Mouse (Mus musculus): ENCODE results near the gene Camta1. TPM values are rescaled to one million over a fixed set of nuclear protein-coding genes. Genes with fewer than 3 reads are reported as not detected.

Camta1 gene
- polyA plus RNA-seq, 1 experiment from 2014 or later, result 25.3 TPM

GRCm38 (mm10) chr4:151637348-151637747, 224.3 kb downstream of the Camta1 start:
- ATAC-seq (ENCODE audit: low read depth), result no peak
- no peaks in the 10 kb centered on the region for H3K36me3 ChIP-seq (ENCODE audit: control insufficient read depth, insufficient read depth)
- WGBS (ENCODE audit: insufficient replicate concordance), result 50% methylated on average over 9 of the region's 9 CpGs

GRCm38 (mm10) chr4:151634771-151635170, 226.9 kb downstream of the Camta1 start:
- no peak for ATAC-seq (ENCODE audit: low read depth)
- Histone ChIP-seq H3K4me3 (ENCODE audit: low read depth, low read length) (no peak overlapping the region), H3K4me2 (ENCODE audit: low read depth, low read length) (no peak overlapping the region), H3K27me3 (ENCODE audit: control insufficient read depth, insufficient read depth, low read depth, low read length) (no peaks in the 10 kb centered on the region), H3K4me1 (ENCODE audit: control insufficient read depth, low read depth, low read length) (no peaks in the 10 kb centered on the region), H3K9me3 (replicated peaks; ENCODE audit: control insufficient read depth, low read length) (no peaks in the 10 kb centered on the region), H3K27ac (ENCODE audit: low read length) (no peak overlapping the region), H3K36me3 (ENCODE audit: control insufficient read depth, insufficient read depth) (no peaks in the 10 kb centered on the region), H3K9ac (ENCODE audit: low read depth, low read length) (no peak overlapping the region)
- 21% methylated on average over 6 of the region's 6 CpGs for WGBS (ENCODE audit: insufficient replicate concordance)

More at GRCm38 (mm10) chr4:151637348-151637747, 224.3 kb downstream of the Camta1 start:
- Histone ChIP-seq H3K4me2 (ENCODE audit: low read depth, low read length) (no peak overlapping the region), H3K27ac (ENCODE audit: low read length) (no peak overlapping the region), H3K4me3 (ENCODE audit: low read depth, low read length) (no peak overlapping the region), H3K9ac (ENCODE audit: low read depth, low read length) (no peak overlapping the region), H3K27me3 (ENCODE audit: control insufficient read depth, insufficient read depth, low read depth, low read length) (no peaks in the 10 kb centered on the region), H3K9me3 (replicated peaks; ENCODE audit: control insufficient read depth, low read length) (no peaks in the 10 kb centered on the region), H3K4me1 (ENCODE audit: control insufficient read depth, low read depth, low read length) (no peaks in the 10 kb centered on the region)

DNA sequence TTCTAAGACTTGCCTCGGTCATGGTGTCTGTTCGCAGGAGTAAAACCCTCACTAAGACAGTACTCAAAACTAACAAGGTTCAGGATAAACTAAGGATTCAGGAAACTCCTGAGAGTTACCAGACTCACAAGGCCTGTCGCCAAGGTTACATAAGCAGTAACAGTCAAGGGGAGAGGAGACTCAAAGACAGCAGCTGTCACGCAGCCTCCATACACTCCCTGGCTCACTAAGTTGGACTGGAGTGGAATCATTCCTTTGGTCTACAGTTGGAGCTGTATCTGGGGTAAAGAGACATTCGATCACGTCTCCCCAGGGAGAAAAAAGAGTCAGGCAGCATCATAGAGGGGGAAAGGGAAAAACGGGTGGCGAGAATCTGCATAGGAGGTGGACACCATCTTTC, 227.9 kb downstream of the Camta1 start:
- Histone ChIP-seq H3K27ac (ENCODE audit: low read length) (no peak overlapping the region), H3K4me3 (ENCODE audit: low read depth, low read length) (no peak overlapping the region), H3K9me3 (replicated peaks; ENCODE audit: control insufficient read depth, low read length) (no peaks in the 10 kb centered on the region), H3K4me1 (ENCODE audit: control insufficient read depth, low read depth, low read length) (no peaks in the 10 kb centered on the region), H3K27me3 (ENCODE audit: control insufficient read depth, insufficient read depth, low read depth, low read length) (no peaks in the 10 kb centered on the region), H3K36me3 (ENCODE audit: control insufficient read depth, insufficient read depth) (no peaks in the 10 kb centered on the region), H3K4me2 (ENCODE audit: low read depth, low read length) (no peak overlapping the region), H3K9ac (ENCODE audit: low read depth, low read length) (no peak overlapping the region)
- no peak for ATAC-seq (ENCODE audit: low read depth)
- WGBS (ENCODE audit: insufficient replicate concordance), result 63% methylated on average over 8 of the region's 8 CpGs

DNA sequence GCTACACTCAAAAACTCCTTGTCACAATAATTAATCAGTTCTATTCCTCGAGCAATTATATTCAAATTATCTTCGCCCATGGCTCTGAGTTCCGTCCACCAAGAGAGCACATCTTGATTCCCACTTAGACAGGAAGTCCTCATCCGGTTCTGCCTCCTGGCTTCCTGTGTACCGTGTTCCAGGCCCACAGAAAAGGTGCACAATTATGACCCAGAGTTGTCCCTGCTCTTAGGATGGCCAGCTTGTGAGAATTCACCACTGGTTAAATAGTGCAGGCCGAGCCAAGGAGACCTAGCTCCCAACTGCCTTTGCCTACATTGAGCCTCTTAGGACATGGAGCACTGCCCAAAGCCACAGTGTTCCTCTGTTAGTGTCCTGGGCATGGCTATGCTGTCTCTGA, 229.4 kb downstream of the Camta1 start:
- Histone ChIP-seq H3K4me1 (ENCODE audit: control insufficient read depth, low read depth, low read length) (no peaks in the 10 kb centered on the region), H3K27ac (ENCODE audit: low read length) (no peak overlapping the region), H3K27me3 (ENCODE audit: control insufficient read depth, insufficient read depth, low read depth, low read length) (no peaks in the 10 kb centered on the region), H3K9me3 (replicated peaks; ENCODE audit: control insufficient read depth, low read length) (no peaks in the 10 kb centered on the region), H3K36me3 (ENCODE audit: control insufficient read depth, insufficient read depth) (no peaks in the 10 kb centered on the region), H3K4me3 (ENCODE audit: low read depth, low read length) (no peak overlapping the region), H3K4me2 (ENCODE audit: low read depth, low read length) (no peak overlapping the region), H3K9ac (ENCODE audit: low read depth, low read length) (no peak overlapping the region)
- WGBS (ENCODE audit: insufficient replicate concordance), result 49% methylated on average over 6 of the region's 6 CpGs
- ATAC-seq (ENCODE audit: low read depth), result no peak

DNA sequence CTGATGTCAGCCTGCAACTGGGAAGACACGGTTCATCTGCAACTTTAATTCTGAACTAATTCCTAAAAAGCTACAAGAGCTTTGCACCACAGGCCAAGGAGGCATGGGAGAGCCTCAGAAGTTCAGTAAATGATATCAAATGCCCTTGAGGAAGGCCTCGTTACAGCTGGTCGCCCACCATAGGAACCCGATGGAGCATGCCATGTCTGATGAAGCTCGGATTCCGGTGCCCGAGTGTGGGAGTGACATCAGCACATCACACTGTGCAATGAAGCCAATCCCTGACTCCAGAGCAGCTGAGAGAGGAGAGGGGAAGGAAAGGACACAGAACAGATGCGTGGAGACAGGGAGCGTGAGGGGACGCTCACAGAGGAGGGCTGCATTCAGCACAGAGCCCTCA, 231.0 kb downstream of the Camta1 start:
- no peak overlapping the region for H3K4me3 ChIP-seq (ENCODE audit: low read depth, low read length)
- no peaks in the 10 kb centered on the region for H3K27me3 ChIP-seq (ENCODE audit: control insufficient read depth, insufficient read depth, low read depth, low read length)
- H3K27ac ChIP-seq (ENCODE audit: low read length), result no peak overlapping the region
- 70% methylated on average over 10 of the region's 10 CpGs for WGBS (ENCODE audit: insufficient replicate concordance)
- no peaks in the 10 kb centered on the region for H3K36me3 ChIP-seq (ENCODE audit: control insufficient read depth, insufficient read depth)
- no peaks in the 10 kb centered on the region for H3K4me1 ChIP-seq (ENCODE audit: control insufficient read depth, low read depth, low read length)
- H3K9me3 ChIP-seq (replicated peaks; ENCODE audit: control insufficient read depth, low read length), result no peaks in the 10 kb centered on the region
- no peak overlapping the region for H3K9ac ChIP-seq (ENCODE audit: low read depth, low read length)
- no peak overlapping the region for H3K4me2 ChIP-seq (ENCODE audit: low read depth, low read length)
- ATAC-seq (ENCODE audit: low read depth), result no peak

DNA sequence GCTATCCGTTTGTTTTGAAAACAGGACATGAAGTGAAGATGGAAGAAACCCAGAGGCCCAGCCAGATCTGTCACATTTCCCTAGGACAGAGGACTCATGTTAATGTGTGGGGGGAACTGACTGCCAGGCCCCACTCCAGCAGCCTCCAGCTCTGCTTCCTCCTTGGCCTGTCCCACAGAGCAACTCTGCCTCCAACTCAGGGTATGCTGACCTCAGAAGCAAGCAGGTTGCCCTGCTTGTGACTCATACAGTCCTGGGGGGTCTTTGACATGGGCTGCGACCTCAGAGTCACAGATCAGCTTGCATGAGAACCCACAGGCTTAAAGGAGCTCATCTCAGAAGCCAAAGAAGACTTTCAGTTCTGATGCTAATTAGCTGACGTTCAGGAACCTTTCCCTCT, 231.4 kb downstream of the Camta1 start:
- WGBS (ENCODE audit: insufficient replicate concordance), result 41% methylated on average over 3 of the region's 3 CpGs
- H3K27ac ChIP-seq (ENCODE audit: low read length), result no peak overlapping the region

GRCm38 (mm10) chr4:151619541-151620016, 242.1 kb downstream of the Camta1 start:
- H3K9me3 ChIP-seq (replicated peaks; ENCODE audit: control insufficient read depth, low read length), result no peaks in the 10 kb centered on the region
- H3K4me3 ChIP-seq (ENCODE audit: low read depth, low read length), result no peak overlapping the region
- no peak overlapping the region for H3K9ac ChIP-seq (ENCODE audit: low read depth, low read length)
- H3K27me3 ChIP-seq (ENCODE audit: control insufficient read depth, insufficient read depth, low read depth, low read length), result no peaks in the 10 kb centered on the region
- no peaks in the 10 kb centered on the region for H3K4me1 ChIP-seq (ENCODE audit: control insufficient read depth, low read depth, low read length)
- H3K4me2 ChIP-seq (ENCODE audit: low read depth, low read length), result no peak overlapping the region
- no peaks in the 10 kb centered on the region for H3K36me3 ChIP-seq (ENCODE audit: control insufficient read depth, insufficient read depth)
- H3K27ac ChIP-seq (ENCODE audit: low read length), result no peak overlapping the region
- no peak for ATAC-seq (ENCODE audit: low read depth)
- WGBS (ENCODE audit: insufficient replicate concordance), result 62% methylated on average over 14 of the region's 14 CpGs

More for the DNA sequence above, 231.4 kb downstream of the Camta1 start:
- no peak overlapping the region for H3K4me3 ChIP-seq (ENCODE audit: low read depth, low read length)
- no peaks in the 10 kb centered on the region for H3K36me3 ChIP-seq (ENCODE audit: control insufficient read depth, insufficient read depth)
- no peak overlapping the region for H3K9ac ChIP-seq (ENCODE audit: low read depth, low read length)
- no peaks in the 10 kb centered on the region for H3K27me3 ChIP-seq (ENCODE audit: control insufficient read depth, insufficient read depth, low read depth, low read length)
- H3K4me1 ChIP-seq (ENCODE audit: control insufficient read depth, low read depth, low read length), result no peaks in the 10 kb centered on the region
- no peak for ATAC-seq (ENCODE audit: low read depth)
- no peak overlapping the region for H3K4me2 ChIP-seq (ENCODE audit: low read depth, low read length)
- H3K9me3 ChIP-seq (replicated peaks; ENCODE audit: control insufficient read depth, low read length), result no peaks in the 10 kb centered on the region

GRCm38 (mm10) chr4:151618420-151619310, 243.0 kb downstream of the Camta1 start:
- Histone ChIP-seq H3K9ac (ENCODE audit: low read depth, low read length) (no peak overlapping the region), H3K9me3 (replicated peaks; ENCODE audit: control insufficient read depth, low read length) (no peaks in the 10 kb centered on the region), H3K36me3 (ENCODE audit: control insufficient read depth, insufficient read depth) (no peaks in the 10 kb centered on the region), H3K27me3 (ENCODE audit: control insufficient read depth, insufficient read depth, low read depth, low read length) (no peaks in the 10 kb centered on the region), H3K4me1 (ENCODE audit: control insufficient read depth, low read depth, low read length) (no peaks in the 10 kb centered on the region), H3K4me3 (ENCODE audit: low read depth, low read length) (no peak overlapping the region), H3K27ac (ENCODE audit: low read length) (no peak overlapping the region), H3K4me2 (ENCODE audit: low read depth, low read length) (no peak overlapping the region)
- no peak for ATAC-seq (ENCODE audit: low read depth)
- 40% methylated on average over 21 of the region's 21 CpGs for WGBS (ENCODE audit: insufficient replicate concordance)

DNA sequence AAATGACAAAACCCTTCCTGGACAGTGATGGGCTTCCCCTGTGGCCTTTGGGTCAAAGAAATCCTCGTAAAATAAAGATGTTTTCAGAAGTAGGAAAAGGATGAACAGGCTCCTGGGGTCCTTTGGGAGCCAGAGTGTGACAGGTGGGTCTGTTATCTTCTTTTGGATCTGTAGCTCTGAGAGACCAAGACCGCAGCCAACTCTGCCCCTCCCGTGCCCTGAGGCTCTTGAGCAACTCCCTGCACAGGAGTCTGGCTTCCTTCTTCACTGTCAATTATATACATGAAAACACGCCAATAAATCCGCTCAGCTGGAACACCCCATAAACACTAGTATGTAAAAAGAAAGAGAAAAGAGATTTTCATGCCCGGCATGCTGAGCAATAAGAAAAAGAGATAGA, 250.1 kb downstream of the Camta1 start:
- no peak overlapping the region for H3K27ac ChIP-seq (ENCODE audit: low read length)
- no peaks in the 10 kb centered on the region for H3K27me3 ChIP-seq (ENCODE audit: control insufficient read depth, insufficient read depth, low read depth, low read length)
- H3K9ac ChIP-seq (ENCODE audit: low read depth, low read length), result no peak overlapping the region
- WGBS (ENCODE audit: insufficient replicate concordance), result 57% methylated on average over 6 of the region's 6 CpGs
- H3K4me1 ChIP-seq (ENCODE audit: control insufficient read depth, low read depth, low read length), result no peaks in the 10 kb centered on the region
- ATAC-seq (ENCODE audit: low read depth), result no peak
- no peaks in the 10 kb centered on the region for H3K9me3 ChIP-seq (replicated peaks; ENCODE audit: control insufficient read depth, low read length)
- no peak overlapping the region for H3K4me3 ChIP-seq (ENCODE audit: low read depth, low read length)
- H3K36me3 ChIP-seq (ENCODE audit: control insufficient read depth, insufficient read depth), result no peaks in the 10 kb centered on the region
- H3K4me2 ChIP-seq (ENCODE audit: low read depth, low read length), result no peak overlapping the region

All from liver, embryonic 16.5 days (tissue).